Mouse (Mus musculus) hindbrain, embryonic 10.5 days (tissue): ENCODE data around the gene Fxn. TPM values are rescaled to one million over a fixed set of nuclear protein-coding genes. Genes with fewer than 3 reads are reported as not detected.
A peak's percentile ranks its signal among the peaks of the same experiment; 100 is the strongest.
"Not testable (repeated sequence)": the region's sequence is repeated elsewhere in the genome, so short reads cannot be mapped to it uniquely, and the experiment has no call there.

ENCODE experiments used
- DNase-seq: peaks from one replicate; pipeline ENCODE4 v3.0.0-alpha.2; 2017; ENCODE audit warnings: low spot score
- H3K27ac ChIP-seq: fragments of 300-500 bp; sonication (generic); 2 replicates; pipeline ENCODE4 v1.5.1; 2016; ENCODE audit warnings: mild to moderate bottlenecking, moderate library complexity
- H3K27me3 ChIP-seq: fragments of 300-500 bp; sonication (generic); 2 replicates; pipeline ENCODE4 v1.6.1; 2016; ENCODE audit warnings: mild to moderate bottlenecking; ENCODE audit not compliant: poor library complexity, insufficient read depth, severe bottlenecking
- H3K36me3 ChIP-seq: fragments of 300-500 bp; sonication (generic); 2 replicates; pipeline ENCODE4 v1.6.1; 2016; ENCODE audit warnings: mild to moderate bottlenecking, moderate library complexity
- H3K4me1 ChIP-seq: fragments of 300-500 bp; sonication (generic); replicated peaks from 2 replicates; pipeline ENCODE4 v1.6.1; 2016; ENCODE audit warnings: mild to moderate bottlenecking
- H3K4me3 ChIP-seq: fragments of 300-500 bp; sonication (generic); 2 replicates; pipeline ENCODE4 v1.5.1; 2016; ENCODE audit warnings: mild to moderate bottlenecking, moderate library complexity
- H3K9me3 ChIP-seq: fragments of 300-500 bp; sonication (generic); 2 replicates; pipeline ENCODE4 v1.6.1; 2016; ENCODE audit warnings: mild to moderate bottlenecking, moderate library complexity
- WGBS: fragments of 180-500 bp; shearing (Covaris S2); methylation state at CpG from one replicate; pipeline ENCODE4 v1.1.7; 2016; 5-methylcytosine and 5-hydroxymethylcytosine counted together
- polyA plus RNA-seq: library from polyadenylated mRNA; unstranded; fragments of >200 nt; fragmentation: Nextera tagmentation; extraction: Ambion mirVana; gene quantifications from 2 replicates; pipeline ENCODE4 v1.2.1, GENCODE M21; 2016

The Fxn gene
- polyA plus RNA-seq, 1 experiment from 2014 or later = 56.7 TPM

DNA sequence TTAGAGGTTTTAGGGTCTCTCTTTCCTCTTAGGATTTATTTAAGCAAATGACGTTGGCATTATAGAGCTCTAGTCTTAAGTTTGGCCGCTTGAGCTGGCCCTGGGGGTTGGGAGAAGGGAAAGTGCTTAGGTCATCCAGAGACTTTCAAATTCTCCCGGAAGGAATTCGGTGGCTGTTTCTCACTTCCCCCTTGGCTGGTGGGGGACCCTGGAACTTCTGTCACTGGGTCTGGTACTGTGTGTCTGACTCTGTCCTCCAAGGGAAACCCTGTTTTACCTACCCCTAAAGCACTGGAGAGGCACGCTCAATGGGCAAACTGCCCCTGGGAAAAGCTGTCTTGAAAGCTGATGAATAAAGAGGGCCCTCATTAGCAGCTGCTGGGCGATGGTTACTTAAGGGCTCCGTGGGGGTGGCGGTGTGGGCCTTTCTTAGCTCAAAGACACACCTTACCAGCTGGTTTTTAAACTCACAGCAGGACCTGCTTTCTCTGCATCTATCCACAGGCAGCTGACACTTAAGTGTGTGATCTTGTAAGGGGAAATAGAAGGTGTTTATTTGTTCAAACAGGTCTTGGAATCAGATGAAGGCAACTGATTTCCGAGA is 26.6 kb downstream of the Fxn start:
- no peaks in the 10 kb centered on the region for H3K36me3 ChIP-seq
- H3K9me3 ChIP-seq = no peaks in the 10 kb centered on the region
- H3K4me3 ChIP-seq = no peak overlapping the region
- H3K4me1 ChIP-seq = peaks cover 14% of the 10 kb centered on the region
- no peak overlapping the region for H3K27ac ChIP-seq
- DNase-seq = no peak
- WGBS = 39% methylated on average over 9 of the region's 9 CpGs
- H3K27me3 ChIP-seq = no peaks in the 10 kb centered on the region

DNA sequence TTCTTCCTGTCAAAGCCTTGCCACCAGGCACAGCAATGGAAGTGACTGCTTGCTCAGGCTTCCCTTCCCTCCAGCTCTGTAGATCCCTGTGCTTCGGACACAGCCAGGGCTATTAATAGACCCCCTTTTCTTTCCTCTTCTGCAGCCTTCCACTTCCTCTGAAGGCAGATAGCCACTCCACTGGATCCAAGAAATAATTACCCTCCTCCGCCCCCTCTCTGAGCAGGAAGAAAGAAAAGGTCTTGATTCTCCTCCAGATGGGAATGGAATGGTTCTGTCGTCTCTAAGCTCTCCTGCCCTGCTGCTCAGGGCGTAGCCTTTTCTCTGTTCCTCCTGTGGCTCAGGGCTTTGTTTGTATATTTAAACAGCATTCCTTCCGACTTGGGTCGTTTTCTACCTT is 28.5 kb downstream of the Fxn start:
- no peak overlapping the region for H3K4me3 ChIP-seq

DNA sequence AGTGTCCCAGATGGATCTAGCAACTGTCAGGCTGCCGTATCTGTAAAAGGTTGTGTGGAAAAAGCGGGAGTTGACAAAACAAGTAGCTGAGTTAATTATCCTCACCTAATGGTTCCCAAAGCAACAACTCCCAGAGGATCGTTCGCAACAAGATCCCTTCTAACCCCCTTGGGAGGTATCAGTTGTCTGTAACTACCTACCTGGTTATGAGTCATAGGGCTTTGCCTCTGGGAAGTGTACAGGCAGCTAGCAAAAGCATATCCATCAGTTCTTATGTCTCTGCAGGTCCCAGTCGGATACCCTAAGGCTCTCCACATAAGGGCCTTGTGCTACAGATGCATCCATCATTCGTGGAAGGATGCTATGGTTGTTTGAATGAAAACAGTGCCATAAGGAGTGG is 37.1 kb downstream of the Fxn start:
- DNase-seq = no peak
- H3K27ac ChIP-seq = no peak overlapping the region
- H3K36me3 ChIP-seq = no peaks in the 10 kb centered on the region
- WGBS = 86% methylated on average over 6 of the region's 6 CpGs
- H3K4me1 ChIP-seq = peaks cover 13% of the 10 kb centered on the region
- H3K4me3 ChIP-seq = no peak overlapping the region
- no peaks in the 10 kb centered on the region for H3K27me3 ChIP-seq
- no peaks in the 10 kb centered on the region for H3K9me3 ChIP-seq

More for the DNA sequence above, 28.5 kb downstream of the Fxn start:
- Histone ChIP-seq H3K27me3 (no peaks in the 10 kb centered on the region), H3K4me1 (peaks cover 14% of the 10 kb centered on the region), H3K36me3 (no peaks in the 10 kb centered on the region), H3K27ac (peak overlapping the region; percentile 17; the same call in 1 of the 2 replicates), H3K9me3 (no peaks in the 10 kb centered on the region)
- DNase-seq = no peak
- 23% methylated on average over 6 of the region's 6 CpGs for WGBS

DNA sequence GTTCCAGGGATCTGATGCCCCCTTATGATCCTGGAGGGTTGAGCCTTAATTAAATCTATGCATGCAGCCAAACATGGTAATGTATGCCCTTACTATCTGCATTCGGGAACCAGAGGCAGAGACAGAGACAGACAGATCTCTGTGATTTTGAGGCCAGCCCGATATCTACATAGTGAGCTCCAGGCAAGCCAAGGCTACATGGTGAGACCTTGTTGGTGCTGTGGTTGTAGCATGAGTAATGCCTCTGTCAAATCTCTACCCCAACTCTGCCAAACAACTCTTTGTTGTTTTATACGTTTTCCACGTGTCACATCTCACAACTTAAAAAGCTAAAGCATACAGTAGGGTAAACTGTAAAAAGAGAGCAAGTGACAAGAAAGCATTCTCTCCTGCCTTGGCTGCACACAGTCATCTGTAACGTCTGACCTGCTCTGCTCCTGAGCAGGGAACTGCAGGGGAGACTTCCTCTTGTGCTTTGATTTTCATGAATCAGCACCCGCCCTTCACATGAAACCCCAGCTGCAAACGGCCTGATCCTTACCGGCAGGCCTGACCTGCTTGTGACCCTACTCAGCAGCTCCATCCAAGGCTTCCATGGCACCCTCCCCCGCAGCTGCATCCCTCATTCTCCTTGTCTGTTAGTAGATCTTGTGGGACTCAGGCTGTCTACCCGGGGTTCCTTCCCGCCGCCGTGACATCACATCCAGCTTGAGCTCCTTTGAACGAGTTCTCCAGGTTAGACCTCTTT is 38.4 kb downstream of the Fxn start:
- DNase-seq = peak; percentile 51
- H3K9me3 ChIP-seq = no peaks in the 10 kb centered on the region
- peaks cover 13% of the 10 kb centered on the region for H3K4me1 ChIP-seq
- no peaks in the 10 kb centered on the region for H3K27me3 ChIP-seq
- WGBS = 31% methylated on average over 14 of the region's 14 CpGs
- H3K36me3 ChIP-seq = no peaks in the 10 kb centered on the region
- H3K4me3 ChIP-seq = no peak overlapping the region
- H3K27ac ChIP-seq = peak overlapping the region; percentile 46

DNA sequence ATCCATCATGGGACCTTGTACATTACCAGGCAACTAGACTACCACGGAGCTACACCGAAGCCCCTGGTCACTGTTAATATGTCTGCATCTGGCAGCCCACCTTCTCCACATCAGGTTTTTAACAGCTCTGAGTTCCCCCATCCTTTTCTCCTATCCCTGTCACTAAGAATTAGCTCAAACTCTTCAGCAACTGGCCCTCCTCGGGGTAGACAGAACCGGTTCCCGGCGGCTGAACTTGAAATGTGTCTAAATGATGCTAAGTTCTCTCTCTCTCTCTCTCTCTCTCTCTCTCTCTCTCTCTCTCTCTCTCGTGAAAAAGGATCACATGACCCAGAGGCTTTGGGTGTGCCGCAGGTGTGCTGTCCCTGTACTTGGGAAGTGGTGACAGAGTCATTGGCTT is 39.1 kb downstream of the Fxn start:
- Histone ChIP-seq H3K36me3 (no peaks in the 10 kb centered on the region), H3K27me3 (no peaks in the 10 kb centered on the region), H3K4me1 (peaks cover 13% of the 10 kb centered on the region), H3K9me3 (no peaks in the 10 kb centered on the region), H3K27ac (no peak overlapping the region), H3K4me3 (no peak overlapping the region)
- no peak for DNase-seq
- 86% methylated on average over 8 of the region's 8 CpGs for WGBS

DNA sequence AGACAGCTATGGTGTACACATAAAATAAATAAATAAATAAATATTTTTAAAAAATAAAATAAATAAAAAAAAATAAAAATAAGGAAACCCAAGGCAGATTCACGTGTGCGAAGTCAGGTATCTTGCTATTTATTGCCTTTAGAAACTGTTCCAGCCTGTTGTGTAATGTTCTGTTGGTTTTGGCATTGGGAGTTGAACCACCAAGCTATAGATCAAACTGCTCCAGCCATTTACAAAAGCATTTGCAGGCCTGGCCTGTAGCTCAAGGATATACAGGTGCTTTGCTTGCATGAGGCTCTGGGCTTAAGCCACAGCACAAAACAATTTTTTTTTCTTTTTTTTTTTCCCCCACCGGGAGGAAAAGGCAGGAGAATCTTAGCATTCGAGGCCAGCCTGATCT is 42.4 kb downstream of the Fxn start:
- WGBS = 88% methylated on average over 4 of the region's 4 CpGs
- H3K27me3 ChIP-seq = no peaks in the 10 kb centered on the region
- no peak for DNase-seq
- peaks cover 13% of the 10 kb centered on the region for H3K4me1 ChIP-seq
- no peak overlapping the region for H3K27ac ChIP-seq
- no peak overlapping the region for H3K4me3 ChIP-seq
- H3K9me3 ChIP-seq = no peaks in the 10 kb centered on the region
- H3K36me3 ChIP-seq = no peaks in the 10 kb centered on the region

DNA sequence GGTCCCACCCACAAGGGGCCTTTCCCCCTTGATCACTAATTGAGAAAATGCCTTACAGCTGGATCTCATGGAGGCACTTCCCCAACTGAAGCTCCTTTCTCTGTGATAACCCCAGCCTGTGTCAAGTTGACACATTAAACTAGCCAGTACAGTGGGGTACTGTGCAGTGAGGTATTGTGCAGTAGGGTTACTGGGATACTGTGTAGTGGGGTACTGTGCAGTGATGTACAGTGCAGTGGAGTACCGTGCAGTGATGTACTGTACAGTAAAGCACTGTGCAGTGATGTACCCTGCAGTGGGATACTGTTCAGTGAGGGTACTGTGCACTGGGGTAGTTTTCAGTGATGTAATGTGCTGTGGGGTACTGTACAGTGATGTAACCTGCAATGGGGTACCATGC is 48.0 kb downstream of the Fxn start:
- not testable (repeated sequence) for H3K4me1 ChIP-seq, DNase-seq, H3K36me3 ChIP-seq, H3K4me3 ChIP-seq, H3K9me3 ChIP-seq, H3K27ac ChIP-seq, H3K27me3 ChIP-seq
- 88% methylated on average over 1 of the region's 1 CpGs for WGBS

DNA sequence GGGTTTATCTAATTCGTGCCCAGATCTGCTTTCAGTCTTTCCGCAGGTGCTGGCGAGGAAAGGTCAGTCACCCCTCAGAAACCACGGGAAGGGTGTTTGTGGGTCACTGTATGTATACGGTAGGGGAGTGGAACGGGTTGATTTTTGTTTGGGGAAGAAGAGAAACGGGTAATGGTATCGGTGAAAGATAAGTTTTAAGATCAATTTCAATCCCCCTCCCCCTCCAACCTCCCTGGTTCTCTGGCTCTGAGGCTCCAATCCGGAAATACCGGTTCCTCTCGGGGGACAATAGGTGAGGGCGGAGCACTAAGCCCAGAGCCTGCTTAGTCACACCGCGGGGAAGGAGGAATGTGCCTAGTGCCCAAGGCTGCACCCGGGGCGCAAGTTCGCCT is 55.1 kb downstream of the Fxn start:
- WGBS = under 1% methylated on average over 17 of the region's 17 CpGs
- Histone ChIP-seq H3K27me3 (peaks cover 47% of the 10 kb centered on the region), H3K36me3 (no peaks in the 10 kb centered on the region), H3K27ac (peak overlapping the region; percentile 83), H3K4me1 (peaks cover 27% of the 10 kb centered on the region), H3K9me3 (no peaks in the 10 kb centered on the region), H3K4me3 (peak overlapping the region; percentile 65)
- DNase-seq = peak; percentile 53

DNA sequence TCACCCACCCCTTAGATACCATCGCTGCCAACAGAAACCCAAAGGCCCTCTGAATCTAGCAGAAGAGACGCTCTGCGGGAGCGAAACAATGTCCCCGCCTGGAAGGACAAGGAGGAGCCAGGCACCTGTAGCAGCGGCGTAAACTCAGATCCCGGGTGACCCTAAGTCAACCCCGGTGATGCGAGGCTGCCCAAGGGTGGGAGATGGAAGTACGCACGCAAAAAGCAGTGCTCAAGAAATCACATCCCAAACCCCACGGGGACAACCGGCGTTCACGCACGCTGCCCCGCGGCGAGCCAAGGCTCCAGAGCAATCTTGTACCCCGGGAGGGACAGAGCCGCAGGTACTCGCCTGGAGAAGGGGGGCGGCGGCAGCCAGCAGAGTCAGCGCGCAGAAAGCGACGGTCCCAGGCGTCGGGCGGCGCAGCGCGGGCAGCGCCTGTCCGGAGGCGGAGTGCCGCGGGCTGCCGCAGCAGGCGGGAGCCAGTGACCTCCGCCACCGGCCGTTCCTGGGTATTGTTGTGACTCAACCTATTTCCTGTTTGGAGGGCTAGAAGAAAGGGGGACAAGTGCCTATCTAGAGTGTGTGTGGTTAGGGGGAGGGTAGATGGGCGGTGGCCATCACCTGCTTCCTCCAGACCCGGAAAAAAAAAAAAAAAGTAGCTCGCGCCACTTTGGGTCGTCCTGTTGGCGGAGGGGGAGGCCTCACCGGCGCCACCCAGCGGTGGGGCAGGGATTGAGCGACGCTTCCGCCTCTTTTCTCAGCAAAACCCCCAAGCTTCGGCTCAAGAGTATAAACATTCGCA is 55.7 kb downstream of the Fxn start, which contains the start of gene Tjp2:
Gene Tjp2 (minus strand): TSS at position 531 of the 805 bp plus-strand sequence.
- peak within 1 kb of the TSS; percentile 65 for H3K4me3 ChIP-seq
- WGBS = under 1% methylated on average over 59 of the region's 59 CpGs
- H3K4me1 ChIP-seq = peaks cover 29% of the 10 kb centered on the region
- H3K36me3 ChIP-seq = no peaks in the 10 kb centered on the region
- H3K9me3 ChIP-seq = no peaks in the 10 kb centered on the region
- DNase-seq = peak; percentile 60
- peak within 1 kb of the TSS; percentile 83 for H3K27ac ChIP-seq
- peaks cover 47% of the 10 kb centered on the region for H3K27me3 ChIP-seq

DNA sequence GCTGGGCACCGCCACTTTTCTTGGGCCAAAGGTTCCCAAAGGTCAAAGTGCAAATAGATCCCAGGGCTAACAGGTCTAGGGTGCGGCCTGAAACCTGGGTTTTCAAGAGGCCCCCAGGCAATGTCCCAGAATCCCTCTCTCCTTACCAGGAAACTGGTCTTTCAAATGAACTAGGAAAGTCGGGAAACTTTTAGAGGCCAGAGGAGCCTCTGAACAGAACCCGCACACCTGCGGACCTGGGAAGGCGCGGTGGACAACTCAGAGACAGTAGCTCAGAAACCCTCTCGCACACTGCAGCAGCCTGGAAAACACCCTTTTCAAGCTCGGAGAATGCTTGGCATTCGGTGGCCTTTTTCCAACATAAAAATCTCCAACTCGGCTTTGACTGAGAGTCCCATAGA is 56.6 kb downstream of the Fxn start:
- Histone ChIP-seq H3K27me3 (peaks cover 47% of the 10 kb centered on the region), H3K4me3 (peak overlapping the region; percentile 65), H3K27ac (peak overlapping the region; percentile 83; the same call in 1 of the 2 replicates), H3K36me3 (no peaks in the 10 kb centered on the region), H3K9me3 (no peaks in the 10 kb centered on the region), H3K4me1 (peaks cover 38% of the 10 kb centered on the region)
- DNase-seq = no peak
- WGBS = 8% methylated on average over 11 of the region's 11 CpGs

DNA sequence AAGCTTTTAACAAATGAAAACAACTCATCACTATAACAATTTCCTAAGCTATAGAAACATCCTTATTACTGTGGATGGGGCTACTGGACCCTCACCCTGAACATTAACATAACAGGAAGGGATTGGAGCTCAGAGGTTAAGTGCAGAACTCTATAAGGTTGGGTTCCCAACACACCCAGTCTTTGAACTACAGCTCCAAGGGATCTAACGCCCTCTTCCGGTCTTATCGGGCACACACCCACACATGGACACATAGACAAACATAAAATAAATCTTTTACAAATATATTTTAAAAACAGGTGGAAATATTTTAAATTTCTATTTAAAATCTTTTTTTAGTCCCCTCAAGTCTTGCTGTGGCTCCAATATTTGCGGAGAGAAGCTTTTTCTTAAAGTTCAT is 59.0 kb downstream of the Fxn start:
- Histone ChIP-seq H3K4me1 (peaks cover 42% of the 10 kb centered on the region), H3K4me3 (no peak overlapping the region), H3K36me3 (no peaks in the 10 kb centered on the region), H3K27me3 (peaks cover 42% of the 10 kb centered on the region), H3K27ac (no peak overlapping the region), H3K9me3 (no peaks in the 10 kb centered on the region)
- whole genome bisulfite sequencing = 92% methylated on average over 4 of the region's 4 CpGs
- no peak for DNase-seq

DNA sequence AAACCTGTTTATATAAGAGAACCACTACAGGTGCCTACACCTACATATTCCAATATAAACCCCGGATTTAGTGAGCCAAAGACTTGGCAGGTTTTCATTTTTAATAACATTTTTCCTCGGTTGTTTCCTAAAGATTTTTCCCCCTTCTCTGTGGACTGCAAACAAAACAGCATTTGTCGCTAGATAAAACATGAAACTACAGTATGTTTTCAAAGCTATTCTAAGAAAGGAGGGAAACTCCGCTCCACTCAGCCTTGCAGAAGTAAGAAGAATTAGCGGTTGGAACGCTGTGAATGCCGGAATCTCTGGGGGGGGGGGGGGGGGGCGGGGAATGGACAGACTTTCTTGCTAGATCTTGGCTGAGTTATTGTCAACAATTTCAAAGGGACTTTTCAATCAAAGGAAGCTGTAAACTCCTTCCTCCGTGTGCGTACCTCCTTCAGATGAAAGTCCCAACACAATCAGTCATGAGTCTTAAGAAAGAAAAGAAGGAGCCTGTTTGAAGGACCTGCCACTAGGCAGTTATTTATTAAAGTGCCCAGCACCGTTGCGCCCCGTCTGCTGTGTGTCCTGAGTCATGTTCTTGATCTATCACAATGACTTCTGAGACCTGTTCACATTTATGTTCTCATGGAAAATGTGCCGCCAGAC is 59.5 kb downstream of the Fxn start:
- Histone ChIP-seq H3K4me3 (no peak overlapping the region), H3K27ac (no peak overlapping the region), H3K9me3 (no peaks in the 10 kb centered on the region), H3K4me1 (peaks cover 42% of the 10 kb centered on the region), H3K27me3 (peaks cover 39% of the 10 kb centered on the region), H3K36me3 (no peaks in the 10 kb centered on the region)
- 45% methylated on average over 14 of the region's 14 CpGs for WGBS
- no peak for DNase-seq
